Mouse (Mus musculus): ENCODE results near the gene Hmga1b. TPM values are rescaled to one million over a fixed set of nuclear protein-coding genes. Genes with fewer than 3 reads are reported as not detected.
A peak's percentile ranks its signal among the peaks of the same experiment; 100 is the strongest.

The Hmga1b gene
- polyA plus RNA-seq, 1 experiment from 2014 or later = 5.4 TPM

DNA sequence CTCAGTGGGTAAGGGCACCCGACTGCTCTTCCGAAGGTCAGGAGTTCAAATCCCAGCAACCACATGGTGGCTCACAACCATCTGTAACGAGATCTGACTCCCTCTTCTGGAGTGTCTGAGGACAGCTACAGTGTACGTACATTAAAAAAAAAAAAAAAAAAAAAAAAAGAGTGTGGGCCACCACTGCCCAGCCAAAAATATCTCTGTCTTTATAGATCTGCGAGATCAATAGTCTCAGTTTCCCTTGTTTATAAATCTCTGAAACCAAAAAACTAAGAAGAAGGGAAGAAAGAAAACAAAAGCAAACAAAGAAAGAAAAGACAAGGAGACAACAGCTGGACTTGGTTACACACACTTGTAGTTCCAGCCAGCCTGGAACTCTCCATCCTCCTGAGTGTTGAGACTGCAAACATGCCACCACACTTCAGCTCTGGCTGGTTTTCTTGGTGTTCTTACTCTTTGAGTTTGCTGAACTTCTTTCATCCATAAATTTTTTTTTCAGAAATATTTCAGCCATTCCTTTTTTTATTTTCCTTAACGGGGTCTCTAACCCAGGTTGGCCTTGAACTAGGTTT, 36.8 kb downstream of the Hmga1b start:
- Histone ChIP-seq H3K4me3 (ENCODE audit: low read depth, low read length) (no peak overlapping the region), H3K9ac (replicated peaks; ENCODE audit: low read depth, low read length) (no peak overlapping the region), H3K36me3 (ENCODE audit: control insufficient read depth, insufficient read depth, low read length) (peaks cover under 1% of the 10 kb centered on the region; the same call in 1 of the 2 replicates), H3K9me3 (ENCODE audit: control insufficient read depth, low read depth, low read length) (no peaks in the 10 kb centered on the region), H3K27ac (ENCODE audit: low read length) (no peak overlapping the region), H3K27me3 (ENCODE audit: control insufficient read depth, insufficient read depth, low read length) (no peaks in the 10 kb centered on the region), H3K4me1 (ENCODE audit: control insufficient read depth, insufficient read depth, low read length) (peaks cover 17% of the 10 kb centered on the region), H3K4me2 (replicated peaks; ENCODE audit: low read depth, low read length) (no peak overlapping the region)
- WGBS = 66% methylated on average over 6 of the region's 6 CpGs
- ATAC-seq (ENCODE audit: insufficient number of reproducible peaks, insufficient read depth, low FRiP score, low read depth) = no peak

DNA sequence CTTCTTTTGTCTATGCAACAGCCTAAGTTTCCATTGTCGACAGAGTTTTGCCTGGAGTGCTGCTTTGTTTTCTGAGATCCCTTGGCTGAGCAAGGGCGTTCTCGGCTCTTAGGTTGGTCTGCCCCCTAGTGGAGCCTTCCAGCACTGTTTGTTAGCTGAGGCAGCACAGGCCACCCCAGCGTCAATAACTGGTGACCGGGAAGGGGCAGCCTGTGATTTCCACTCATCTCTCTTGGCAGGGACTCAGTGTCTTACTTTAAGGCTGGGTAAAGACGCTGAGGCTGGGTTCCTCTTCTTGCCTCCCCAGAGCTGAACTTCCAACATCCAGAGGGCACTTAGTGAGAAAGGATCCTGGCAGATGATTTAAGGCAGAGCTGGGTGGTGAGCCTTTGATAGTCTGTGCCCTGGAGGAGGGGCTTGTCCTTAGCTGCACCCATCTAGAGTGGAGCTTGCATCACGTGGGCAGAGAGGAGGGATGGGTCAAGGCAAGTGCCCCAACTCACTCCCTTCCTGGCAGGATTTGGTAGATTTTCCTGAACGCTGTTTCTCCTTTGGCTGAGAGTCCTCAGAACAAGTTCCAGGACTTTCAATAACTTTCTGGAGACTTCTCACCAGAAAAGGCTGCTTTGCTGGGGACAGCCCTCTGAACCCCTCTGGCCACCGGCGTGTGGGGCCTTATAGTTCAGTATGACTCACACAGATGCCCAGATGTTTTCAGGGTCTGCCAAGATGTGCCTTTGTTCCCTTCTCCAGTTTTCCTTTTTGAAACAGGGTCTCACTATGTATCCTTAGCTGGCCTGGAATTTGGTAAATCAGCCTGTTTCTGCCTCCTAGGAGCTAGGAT, 37.7 kb downstream of the Hmga1b start:
- peak; percentile 78 for ATAC-seq (ENCODE audit: insufficient number of reproducible peaks, insufficient read depth, low FRiP score, low read depth)
- H3K9me3 ChIP-seq (ENCODE audit: control insufficient read depth, low read depth, low read length) = no peaks in the 10 kb centered on the region
- peaks cover 12% of the 10 kb centered on the region for H3K4me1 ChIP-seq (ENCODE audit: control insufficient read depth, insufficient read depth, low read length)
- H3K27ac ChIP-seq (ENCODE audit: low read length) = no peak overlapping the region
- no peak overlapping the region; the same call in 1 of the 2 replicates for H3K9ac ChIP-seq (replicated peaks; ENCODE audit: low read depth, low read length)
- no peaks in the 10 kb centered on the region for H3K27me3 ChIP-seq (ENCODE audit: control insufficient read depth, insufficient read depth, low read length)
- 0 out of 2 replicates have a peak, but pooled peaks cover 2% of the 10 kb centered on the region for H3K36me3 ChIP-seq (ENCODE audit: control insufficient read depth, insufficient read depth, low read length)
- no peak overlapping the region for H3K4me2 ChIP-seq (replicated peaks; ENCODE audit: low read depth, low read length)
- H3K4me3 ChIP-seq (ENCODE audit: low read depth, low read length) = no peak overlapping the region
- WGBS = 13% methylated on average over 10 of the region's 10 CpGs

DNA sequence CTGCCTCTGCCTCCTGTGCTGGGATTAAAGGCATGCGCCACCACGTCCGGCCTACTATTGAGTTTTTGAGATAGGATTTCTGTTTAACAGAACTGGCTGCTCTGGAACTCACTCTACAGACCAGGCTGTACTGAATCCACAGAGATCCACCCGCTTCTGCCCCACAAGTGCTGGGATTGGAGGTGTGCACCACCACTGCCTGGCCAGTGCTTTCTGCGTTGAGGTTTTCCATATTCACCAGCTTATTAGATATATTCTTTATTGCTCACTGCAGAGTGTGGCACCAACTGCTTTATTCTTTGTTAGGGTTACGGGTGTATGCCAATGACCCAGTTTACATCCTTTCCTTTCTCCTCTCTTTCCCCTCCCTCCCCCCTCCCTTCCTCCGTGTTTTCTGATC, 41.7 kb downstream of the Hmga1b start:
- no peak for ATAC-seq (ENCODE audit: insufficient number of reproducible peaks, insufficient read depth, low FRiP score, low read depth)
- H3K9me3 ChIP-seq (ENCODE audit: control insufficient read depth, low read depth, low read length) = no peaks in the 10 kb centered on the region
- no peak overlapping the region for H3K27ac ChIP-seq (ENCODE audit: low read length)
- H3K4me1 ChIP-seq (ENCODE audit: control insufficient read depth, insufficient read depth, low read length) = 0 out of 2 replicates have a peak, but pooled peaks cover 6% of the 10 kb centered on the region
- H3K4me3 ChIP-seq (ENCODE audit: low read depth, low read length) = no peak overlapping the region
- peaks cover 41% of the 10 kb centered on the region for H3K36me3 ChIP-seq (ENCODE audit: control insufficient read depth, insufficient read depth, low read length)
- WGBS = 73% methylated on average over 7 of the region's 7 CpGs
- H3K4me2 ChIP-seq (replicated peaks; ENCODE audit: low read depth, low read length) = no peak overlapping the region
- H3K9ac ChIP-seq (replicated peaks; ENCODE audit: low read depth, low read length) = no peak overlapping the region
- H3K27me3 ChIP-seq (ENCODE audit: control insufficient read depth, insufficient read depth, low read length) = no peaks in the 10 kb centered on the region

DNA sequence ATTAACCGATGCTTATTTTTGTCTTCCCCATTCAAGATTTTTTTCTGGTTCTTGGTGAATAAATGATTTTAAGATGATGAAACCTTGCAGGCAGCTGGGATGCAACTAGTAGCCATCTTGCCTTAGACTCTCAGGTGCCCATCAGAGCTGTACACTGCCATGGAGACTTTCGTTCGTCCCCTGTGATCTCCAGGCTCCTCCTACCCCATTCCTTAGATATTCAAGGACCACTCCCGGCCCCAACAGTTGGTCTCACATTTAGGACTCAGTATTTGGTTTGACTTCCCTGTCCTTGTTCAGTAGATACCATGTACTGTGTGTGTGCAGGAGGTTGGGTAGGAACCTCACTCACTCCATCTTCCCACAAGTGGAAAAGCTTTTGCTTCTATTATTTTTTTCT, 42.2 kb downstream of the Hmga1b start:
- no peaks in the 10 kb centered on the region for H3K27me3 ChIP-seq (ENCODE audit: control insufficient read depth, insufficient read depth, low read length)
- no peak overlapping the region for H3K4me3 ChIP-seq (ENCODE audit: low read depth, low read length)
- 68% methylated on average over 4 of the region's 4 CpGs for WGBS
- ATAC-seq (ENCODE audit: insufficient number of reproducible peaks, insufficient read depth, low FRiP score, low read depth) = no peak
- H3K4me1 ChIP-seq (ENCODE audit: control insufficient read depth, insufficient read depth, low read length) = 0 out of 2 replicates have a peak, but pooled peaks cover 6% of the 10 kb centered on the region
- peaks cover 46% of the 10 kb centered on the region for H3K36me3 ChIP-seq (ENCODE audit: control insufficient read depth, insufficient read depth, low read length)
- H3K27ac ChIP-seq (ENCODE audit: low read length) = no peak overlapping the region
- H3K9ac ChIP-seq (replicated peaks; ENCODE audit: low read depth, low read length) = no peak overlapping the region
- no peaks in the 10 kb centered on the region for H3K9me3 ChIP-seq (ENCODE audit: control insufficient read depth, low read depth, low read length)
- no peak overlapping the region for H3K4me2 ChIP-seq (replicated peaks; ENCODE audit: low read depth, low read length)

DNA sequence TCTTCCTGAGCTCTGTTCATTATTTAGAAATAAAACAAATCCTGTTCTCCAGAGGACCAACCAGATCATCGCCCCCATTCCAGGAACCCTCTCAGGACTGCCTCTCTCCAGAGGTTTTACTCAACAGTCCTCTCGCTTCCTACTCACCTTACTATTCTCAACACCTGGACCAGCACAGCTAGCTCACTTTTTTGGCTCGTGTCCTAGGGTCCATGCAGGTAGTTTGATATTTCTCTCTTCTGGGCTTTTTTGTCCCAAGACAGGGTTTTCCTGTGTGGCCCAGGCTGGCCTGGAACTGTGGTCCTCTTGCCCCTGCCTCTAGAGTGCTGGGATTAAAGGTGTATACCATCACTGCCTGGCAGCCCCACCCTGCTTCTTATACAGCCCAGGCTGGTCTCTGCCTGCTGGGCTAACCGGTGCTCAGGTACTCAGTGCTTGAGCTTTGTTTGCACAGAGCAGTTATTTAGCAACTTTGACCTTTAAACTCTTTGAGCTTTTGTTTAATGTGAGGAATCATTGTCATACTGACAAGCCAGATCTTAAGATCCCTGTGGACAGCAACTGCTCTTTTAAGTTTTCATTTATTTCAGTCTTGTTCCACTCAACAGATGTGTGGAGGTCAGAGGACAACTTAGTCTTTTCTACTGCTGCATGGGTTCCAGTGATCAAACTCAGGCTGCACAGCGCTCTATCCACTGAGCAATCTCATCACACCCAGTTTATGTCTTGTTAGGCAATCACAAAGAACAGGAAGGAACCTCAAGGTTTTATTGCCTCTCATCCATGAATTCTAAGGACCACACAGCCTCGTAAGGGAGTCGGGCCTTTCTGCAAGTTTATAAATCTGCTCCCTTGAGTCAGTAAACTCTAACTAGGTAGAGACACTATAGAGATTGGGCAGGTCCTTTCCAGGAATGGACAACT, 43.0 kb downstream of the Hmga1b start:
- no peak; the same call in 1 of the 2 replicates for ATAC-seq (ENCODE audit: insufficient number of reproducible peaks, insufficient read depth, low FRiP score, low read depth)
- WGBS = 87% methylated on average over 7 of the region's 7 CpGs
- H3K36me3 ChIP-seq (ENCODE audit: control insufficient read depth, insufficient read depth, low read length) = peaks cover 54% of the 10 kb centered on the region

DNA sequence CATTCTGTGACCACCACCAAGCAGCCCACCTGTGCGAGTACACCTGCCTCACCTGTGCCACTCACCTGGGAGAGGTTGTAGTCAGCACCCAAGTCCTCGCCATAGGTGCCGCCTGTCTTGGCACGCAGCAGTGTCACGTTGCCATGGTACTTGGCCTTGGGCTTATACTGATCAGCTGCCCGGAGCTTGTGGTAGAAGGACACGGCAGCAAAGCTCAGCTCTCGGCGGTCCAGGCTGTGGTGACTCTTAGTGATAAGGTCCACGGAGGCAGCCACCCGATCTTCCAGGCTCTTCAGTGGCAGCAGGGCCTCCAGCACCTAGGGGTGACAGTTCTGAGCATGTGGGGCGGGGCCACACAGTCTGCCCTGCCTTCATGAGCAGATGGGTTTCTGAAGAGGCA, 45.4 kb downstream of the Hmga1b start:
- H3K27ac ChIP-seq (ENCODE audit: low read length) = no peak overlapping the region
- ATAC-seq (ENCODE audit: insufficient number of reproducible peaks, insufficient read depth, low FRiP score, low read depth) = no peak

More for the DNA sequence above, 43.0 kb downstream of the Hmga1b start:
- H3K4me2 ChIP-seq (replicated peaks; ENCODE audit: low read depth, low read length) = no peak overlapping the region
- H3K9me3 ChIP-seq (ENCODE audit: control insufficient read depth, low read depth, low read length) = no peaks in the 10 kb centered on the region
- no peak overlapping the region for H3K27ac ChIP-seq (ENCODE audit: low read length)
- no peaks in the 10 kb centered on the region for H3K4me1 ChIP-seq (ENCODE audit: control insufficient read depth, insufficient read depth, low read length)
- H3K9ac ChIP-seq (replicated peaks; ENCODE audit: low read depth, low read length) = no peak overlapping the region
- H3K27me3 ChIP-seq (ENCODE audit: control insufficient read depth, insufficient read depth, low read length) = no peaks in the 10 kb centered on the region
- H3K4me3 ChIP-seq (ENCODE audit: low read depth, low read length) = no peak overlapping the region

DNA sequence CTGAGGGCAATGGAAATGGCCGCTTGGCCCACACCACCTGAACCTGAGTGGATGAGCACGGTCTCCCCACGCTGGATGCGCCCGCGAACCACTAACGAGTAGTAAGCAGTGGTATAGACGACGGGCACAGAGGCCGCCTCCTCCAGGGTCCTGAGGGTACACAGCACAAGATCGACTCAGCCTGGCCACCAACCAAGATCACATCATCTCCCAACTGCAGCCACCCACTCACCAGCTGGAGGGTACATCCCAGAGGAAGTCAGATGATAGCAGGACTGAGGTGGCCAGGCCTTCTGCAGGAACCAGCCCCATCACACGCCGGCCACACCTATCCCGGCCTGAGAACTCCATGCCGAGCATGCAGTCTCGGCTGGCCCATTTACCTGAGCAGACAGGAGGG, 49.5 kb downstream of the Hmga1b start:
- H3K27me3 ChIP-seq (ENCODE audit: control insufficient read depth, insufficient read depth, low read length) = no peaks in the 10 kb centered on the region
- WGBS = 94% methylated on average over 16 of the region's 16 CpGs

More for the DNA sequence above, 45.4 kb downstream of the Hmga1b start:
- Histone ChIP-seq H3K27me3 (ENCODE audit: control insufficient read depth, insufficient read depth, low read length) (no peaks in the 10 kb centered on the region), H3K4me3 (ENCODE audit: low read depth, low read length) (no peak overlapping the region), H3K4me1 (ENCODE audit: control insufficient read depth, insufficient read depth, low read length) (no peaks in the 10 kb centered on the region), H3K4me2 (replicated peaks; ENCODE audit: low read depth, low read length) (no peak overlapping the region), H3K9me3 (ENCODE audit: control insufficient read depth, low read depth, low read length) (no peaks in the 10 kb centered on the region), H3K9ac (replicated peaks; ENCODE audit: low read depth, low read length) (no peak overlapping the region), H3K36me3 (ENCODE audit: control insufficient read depth, insufficient read depth, low read length) (peaks cover 77% of the 10 kb centered on the region)
- 91% methylated on average over 12 of the region's 12 CpGs for WGBS

More for the DNA sequence above, 49.5 kb downstream of the Hmga1b start:
- Histone ChIP-seq H3K27ac (ENCODE audit: low read length) (no peak overlapping the region), H3K4me1 (ENCODE audit: control insufficient read depth, insufficient read depth, low read length) (no peaks in the 10 kb centered on the region), H3K4me2 (replicated peaks; ENCODE audit: low read depth, low read length) (no peak overlapping the region), H3K9me3 (ENCODE audit: control insufficient read depth, low read depth, low read length) (no peaks in the 10 kb centered on the region), H3K4me3 (ENCODE audit: low read depth, low read length) (no peak overlapping the region), H3K9ac (replicated peaks; ENCODE audit: low read depth, low read length) (no peak overlapping the region), H3K36me3 (ENCODE audit: control insufficient read depth, insufficient read depth, low read length) (peaks cover 99% of the 10 kb centered on the region)
- no peak for ATAC-seq (ENCODE audit: insufficient number of reproducible peaks, insufficient read depth, low FRiP score, low read depth)
